Mouse (Mus musculus) hindbrain, embryonic 11.5 days (tissue): ENCODE results near the gene Slc24a3. TPM values are rescaled to one million over a fixed set of nuclear protein-coding genes. Genes with fewer than 3 reads are reported as not detected.

Experiments used
- ATAC-seq: fragments of 200-750 bp; cut with Nextera tagmentation; 2 replicates; pipeline ENCODE4 v1.8.0; 2017; ENCODE audit warnings: mild to moderate bottlenecking, moderate TSS enrichment, moderate library complexity; ENCODE audit not compliant: low FRiP score
- DNase-seq: peaks from one replicate; pipeline ENCODE4 v3.0.0-alpha.2; 2015; ENCODE audit warnings: low spot score
- H3K27ac ChIP-seq: fragments of 300-500 bp; sonication (generic); 2 replicates; pipeline ENCODE4 v1.5.1; 2014; ENCODE audit warnings: mild to moderate bottlenecking, low read depth, low read length
- H3K27me3 ChIP-seq: fragments of 300-500 bp; sonication (generic); 2 replicates; pipeline ENCODE4 v1.6.1; 2014; ENCODE audit warnings: mild to moderate bottlenecking, low read length, moderate library complexity, mixed read lengths; ENCODE audit not compliant: control insufficient read depth, insufficient read depth
- H3K36me3 ChIP-seq: fragments of 300-500 bp; sonication (generic); 2 replicates; pipeline ENCODE4 v1.6.1; 2014; ENCODE audit warnings: mild to moderate bottlenecking, low read length, moderate library complexity, mixed read lengths; ENCODE audit not compliant: control insufficient read depth, insufficient read depth
- H3K4me1 ChIP-seq: fragments of 300-500 bp; sonication (generic); replicated peaks from 2 replicates; pipeline ENCODE4 v1.6.1; 2014; ENCODE audit warnings: low read length, mixed read lengths; ENCODE audit not compliant: control insufficient read depth, insufficient read depth
- H3K4me2 ChIP-seq: fragments of 300-500 bp; sonication (generic); replicated peaks from 2 replicates; pipeline ENCODE4 v1.6.1; 2014; ENCODE audit warnings: mild to moderate bottlenecking, low read depth, low read length
- H3K4me3 ChIP-seq: fragments of 300-500 bp; sonication (generic); 2 replicates; pipeline ENCODE4 v1.5.1; 2014; ENCODE audit warnings: low read depth, low read length
- H3K9ac ChIP-seq: fragments of 300-500 bp; sonication (generic); 2 replicates; pipeline ENCODE4 v1.6.1; 2014; ENCODE audit warnings: low read depth, low read length
- H3K9me3 ChIP-seq: fragments of 300-500 bp; sonication (generic); 2 replicates; pipeline ENCODE4 v1.6.1; 2016; ENCODE audit warnings: low read length; ENCODE audit not compliant: control insufficient read depth
- WGBS: fragments of 180-500 bp; shearing (Covaris S2); extraction: QIAGEN DNeasy Blood & Tissue Kit; methylation state at CpG from one replicate; pipeline ENCODE4 v1.1.7; 2014; 5-methylcytosine and 5-hydroxymethylcytosine counted together
- polyA plus RNA-seq: library from polyadenylated mRNA; unstranded; fragments of >200 nt; fragmentation: Nextera tagmentation; extraction: Ambion mirVana; gene quantifications from 2 replicates; pipeline ENCODE4 v1.2.1, GENCODE M21; 2014

Gene Slc24a3
- polyA plus RNA-seq, 1 experiment from 2014 or later, result 2.5 TPM

- no peaks in the 10 kb centered on the region for H3K36me3 ChIP-seq
- no peak overlapping the region for H3K9ac ChIP-seq
- no peak overlapping the region for H3K4me2 ChIP-seq
- no peak overlapping the region for H3K27ac ChIP-seq
- ATAC-seq, result no peak
- no peaks in the 10 kb centered on the region for H3K4me1 ChIP-seq
- no peaks in the 10 kb centered on the region for H3K9me3 ChIP-seq
- H3K27me3 ChIP-seq, result no peaks in the 10 kb centered on the region
- 91% methylated on average over 3 of the region's 3 CpGs for WGBS
- no peak overlapping the region for H3K4me3 ChIP-seq
- DNase-seq, result no peak
Measured at GRCm38 (mm10) chr2:145248185-145248584, 80.6 kb downstream of the Slc24a3 start.

GRCm38 (mm10) chr2:145257332-145257731 lies 89.8 kb downstream of the Slc24a3 start:
- H3K27ac ChIP-seq, result no peak overlapping the region
- H3K4me2 ChIP-seq, result no peak overlapping the region
- no peaks in the 10 kb centered on the region for H3K27me3 ChIP-seq
- no peaks in the 10 kb centered on the region for H3K9me3 ChIP-seq
- ATAC-seq (no peak), DNase-seq (no peak)
- 85% methylated on average over 3 of the region's 3 CpGs for WGBS
- H3K9ac ChIP-seq, result no peak overlapping the region
- no peaks in the 10 kb centered on the region for H3K4me1 ChIP-seq
- no peaks in the 10 kb centered on the region for H3K36me3 ChIP-seq
- H3K4me3 ChIP-seq, result no peak overlapping the region

GRCm38 (mm10) chr2:145257855-145258254 lies 90.3 kb downstream of the Slc24a3 start:
- Histone ChIP-seq H3K4me1 (no peaks in the 10 kb centered on the region), H3K36me3 (no peaks in the 10 kb centered on the region), H3K4me3 (no peak overlapping the region), H3K27ac (no peak overlapping the region), H3K27me3 (no peaks in the 10 kb centered on the region), H3K9me3 (no peaks in the 10 kb centered on the region), H3K9ac (no peak overlapping the region), H3K4me2 (no peak overlapping the region)
- DNase-seq, result no peak
- ATAC-seq, result no peak
- 91% methylated on average over 2 of the region's 2 CpGs for WGBS

- DNase-seq, result no peak
- H3K9ac ChIP-seq, result no peak overlapping the region
- no peak overlapping the region for H3K4me2 ChIP-seq
- ATAC-seq, result no peak
- no peaks in the 10 kb centered on the region for H3K9me3 ChIP-seq
- H3K27me3 ChIP-seq, result no peaks in the 10 kb centered on the region
- no peaks in the 10 kb centered on the region for H3K36me3 ChIP-seq
- H3K4me1 ChIP-seq, result no peaks in the 10 kb centered on the region
- H3K4me3 ChIP-seq, result no peak overlapping the region
- H3K27ac ChIP-seq, result no peak overlapping the region
- WGBS, result 87% methylated on average over 1 of the region's 1 CpGs
Measured at GRCm38 (mm10) chr2:145260574-145260973, 93.0 kb downstream of the Slc24a3 start.

- 96% methylated on average over 1 of the region's 1 CpGs for WGBS
- Histone ChIP-seq H3K4me2 (no peak overlapping the region), H3K27ac (no peak overlapping the region), H3K27me3 (no peaks in the 10 kb centered on the region), H3K4me3 (no peak overlapping the region), H3K36me3 (no peaks in the 10 kb centered on the region), H3K4me1 (no peaks in the 10 kb centered on the region), H3K9ac (no peak overlapping the region), H3K9me3 (no peaks in the 10 kb centered on the region)
- ATAC-seq, result no peak
- no peak for DNase-seq
Measured at GRCm38 (mm10) chr2:145262153-145262552, 94.6 kb downstream of the Slc24a3 start.

DNA sequence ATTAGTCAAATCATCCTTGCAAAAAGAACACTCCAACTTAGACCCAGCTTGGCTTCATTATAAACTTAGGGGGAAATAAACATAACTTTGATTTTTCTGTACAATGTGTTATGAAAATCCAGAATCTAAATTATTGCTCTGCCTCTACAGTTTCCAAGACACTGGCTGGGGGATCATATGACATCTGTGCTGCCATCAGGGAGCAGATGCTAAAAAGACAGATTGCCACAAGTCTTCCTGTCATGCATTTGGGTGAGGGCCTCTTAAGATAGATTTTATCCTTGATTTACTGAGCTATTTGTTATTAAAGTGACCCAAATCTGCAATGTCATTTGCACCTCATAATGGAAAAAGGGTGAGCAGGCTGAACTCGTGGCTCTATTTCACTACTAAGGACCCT lies 99.2 kb downstream of the Slc24a3 start:
- no peak for ATAC-seq

GRCm38 (mm10) chr2:145268971-145269370 lies 101.4 kb downstream of the Slc24a3 start:
- Histone ChIP-seq H3K36me3 (no peaks in the 10 kb centered on the region), H3K9me3 (no peaks in the 10 kb centered on the region), H3K4me2 (no peak overlapping the region), H3K27me3 (no peaks in the 10 kb centered on the region), H3K27ac (no peak overlapping the region), H3K4me3 (no peak overlapping the region), H3K9ac (no peak overlapping the region), H3K4me1 (no peaks in the 10 kb centered on the region)
- ATAC-seq (no peak), DNase-seq (no peak)

More for the DNA sequence above, 99.2 kb downstream of the Slc24a3 start:
- no peak overlapping the region for H3K9ac ChIP-seq
- H3K27me3 ChIP-seq, result no peaks in the 10 kb centered on the region
- no peak for DNase-seq
- no peaks in the 10 kb centered on the region for H3K9me3 ChIP-seq
- 75% methylated on average over 1 of the region's 1 CpGs for WGBS
- H3K27ac ChIP-seq, result no peak overlapping the region
- H3K36me3 ChIP-seq, result no peaks in the 10 kb centered on the region
- no peaks in the 10 kb centered on the region for H3K4me1 ChIP-seq
- no peak overlapping the region for H3K4me3 ChIP-seq
- H3K4me2 ChIP-seq, result no peak overlapping the region

DNA sequence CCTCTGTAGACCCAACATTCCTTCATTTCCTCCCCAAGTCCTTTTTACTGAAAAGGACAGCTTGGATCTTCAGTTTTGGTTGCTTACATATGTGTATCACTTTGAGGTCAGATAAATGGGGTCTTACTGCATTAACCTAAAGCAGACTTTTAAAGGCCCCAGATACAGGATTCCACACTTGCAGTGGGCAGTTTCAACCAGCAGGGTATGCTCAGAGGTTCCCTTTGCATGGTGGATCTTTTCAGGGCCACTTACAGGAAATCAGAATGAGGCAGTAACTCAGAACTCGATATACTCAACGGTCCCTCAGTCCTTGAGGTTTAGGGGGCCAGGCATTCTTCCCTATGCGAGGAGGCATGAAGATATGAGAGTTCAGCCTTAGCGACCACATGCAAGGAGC lies 101.9 kb downstream of the Slc24a3 start:
- 87% methylated on average over 4 of the region's 4 CpGs for WGBS

GRCm38 (mm10) chr2:145274016-145274677 lies 106.6 kb downstream of the Slc24a3 start:
- DNase-seq, result no peak
- Histone ChIP-seq H3K9me3 (no peaks in the 10 kb centered on the region), H3K4me3 (no peak overlapping the region), H3K36me3 (no peaks in the 10 kb centered on the region), H3K4me2 (no peak overlapping the region), H3K27me3 (no peaks in the 10 kb centered on the region), H3K27ac (no peak overlapping the region), H3K4me1 (no peaks in the 10 kb centered on the region), H3K9ac (no peak overlapping the region)
- WGBS, result 87% methylated on average over 9 of the region's 9 CpGs
- no peak for ATAC-seq

More for the DNA sequence above, 101.9 kb downstream of the Slc24a3 start:
- no peak for DNase-seq
- H3K4me1 ChIP-seq, result no peaks in the 10 kb centered on the region
- H3K9ac ChIP-seq, result no peak overlapping the region
- H3K27ac ChIP-seq, result no peak overlapping the region
- no peaks in the 10 kb centered on the region for H3K27me3 ChIP-seq
- H3K36me3 ChIP-seq, result no peaks in the 10 kb centered on the region
- no peak overlapping the region for H3K4me3 ChIP-seq
- no peak overlapping the region for H3K4me2 ChIP-seq
- ATAC-seq, result no peak
- no peaks in the 10 kb centered on the region for H3K9me3 ChIP-seq
